7 mouse cellular contexts compared by ENCODE assay signal in the genomic region with DNA sequence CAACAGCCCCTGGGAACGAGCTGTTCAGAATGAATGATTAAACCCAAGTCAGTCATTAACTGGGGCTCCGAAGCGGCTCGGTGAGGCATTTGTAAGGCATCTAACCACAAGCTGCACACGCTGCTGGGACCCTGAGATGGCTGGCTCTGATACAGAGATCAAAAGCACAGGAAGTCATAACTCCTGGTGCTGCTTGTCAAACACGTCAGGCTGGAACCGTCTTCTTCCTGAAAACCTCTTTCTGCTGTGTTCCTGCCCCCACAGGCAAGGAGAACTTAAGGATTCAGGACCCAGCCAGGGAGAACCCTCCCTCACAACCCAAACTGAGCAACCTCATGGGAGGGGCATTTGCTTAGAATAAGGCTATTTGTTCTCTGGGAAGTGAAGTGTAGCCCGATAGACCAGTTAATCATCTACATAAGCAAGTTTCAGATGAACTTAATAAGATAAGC. TPM values are rescaled to one million over a fixed set of nuclear protein-coding genes. Genes with fewer than 3 reads are reported as not detected.
DNase-seq lines count a peak whose midpoint lies in the region; ATAC-seq lines count a peak whose summit lies in the region.

No protein-coding gene starts in this region.

- DNase-seq in embryonic facial prominence, embryonic 10.5 days (ENCODE audit: low spot score), result peak; percentile 32
- peak; percentile 58 for DNase-seq in limb, embryonic 10.5 days (ENCODE audit: low spot score)
- DNase-seq in cerebellum, postnatal 36 days, result no peak
- no peak for DNase-seq in layer of hippocampus, adult 18-20 months (ENCODE audit: low spot score in 2 of 2)

- H3K4me2 ChIP-seq in stomach, embryonic 15.5 days, result 0 out of 2 replicates have a peak overlapping the region, but pooled peaks have one; percentile 13
- H3K4me2 ChIP-seq in midbrain, embryonic 13.5 days (replicated peaks), result no peak overlapping the region

- H3K9me3 ChIP-seq in embryonic facial prominence, embryonic 10.5 days, result no peaks in the 10 kb centered on the region
- H3K9me3 ChIP-seq in limb, embryonic 10.5 days (replicated peaks), result no peaks in the 10 kb centered on the region
- no peaks in the 10 kb centered on the region for H3K9me3 ChIP-seq in stomach, embryonic 15.5 days
- no peaks in the 10 kb centered on the region for H3K9me3 ChIP-seq in midbrain, embryonic 13.5 days

- H3K27ac ChIP-seq in embryonic facial prominence, embryonic 10.5 days (replicated peaks), result no peak overlapping the region; the same call in 1 of the 2 replicates
- H3K27ac ChIP-seq in limb, embryonic 10.5 days, result peak overlapping the region; percentile 67
- H3K27ac ChIP-seq in stomach, embryonic 15.5 days, result peak overlapping the region; percentile 72
- no peak overlapping the region for H3K27ac ChIP-seq in midbrain, embryonic 13.5 days

- no peaks in the 10 kb centered on the region for H3K27me3 ChIP-seq in embryonic facial prominence, embryonic 10.5 days (replicated peaks; ENCODE audit: low read depth, poor library complexity, severe bottlenecking)
- no peaks in the 10 kb centered on the region for H3K27me3 ChIP-seq in limb, embryonic 10.5 days (ENCODE audit: low read depth, poor library complexity, severe bottlenecking)
- H3K27me3 ChIP-seq in stomach, embryonic 15.5 days (replicated peaks), result no peaks in the 10 kb centered on the region
- H3K27me3 ChIP-seq in midbrain, embryonic 13.5 days, result 0 out of 2 replicates have a peak, but pooled peaks cover 2% of the 10 kb centered on the region

- H3K36me3 ChIP-seq in embryonic facial prominence, embryonic 10.5 days (replicated peaks), result no peaks in the 10 kb centered on the region
- no peaks in the 10 kb centered on the region for H3K36me3 ChIP-seq in limb, embryonic 10.5 days
- no peaks in the 10 kb centered on the region for H3K36me3 ChIP-seq in stomach, embryonic 15.5 days
- no peaks in the 10 kb centered on the region for H3K36me3 ChIP-seq in midbrain, embryonic 13.5 days

- peaks cover 31% of the 10 kb centered on the region for H3K4me1 ChIP-seq in embryonic facial prominence, embryonic 10.5 days
- peaks cover 63% of the 10 kb centered on the region for H3K4me1 ChIP-seq in limb, embryonic 10.5 days
- H3K4me1 ChIP-seq in stomach, embryonic 15.5 days, result peaks cover 22% of the 10 kb centered on the region
- peaks cover 18% of the 10 kb centered on the region for H3K4me1 ChIP-seq in midbrain, embryonic 13.5 days (replicated peaks)

- ATAC-seq in activated CD4-positive, CD25-positive, alpha-beta regulatory T cell, adult 4 months, result peak; percentile 75
- ATAC-seq in stomach, embryonic 15.5 days (ENCODE audit: insufficient read depth, low FRiP score, low read depth), result peak; percentile 57; the same call in 1 of the 2 replicates
- ATAC-seq in midbrain, embryonic 13.5 days, result no peak

- 34% methylated on average over 8 of the region's 8 CpGs for WGBS in embryonic facial prominence, embryonic 10.5 days
- WGBS in limb, embryonic 10.5 days, result 2% methylated on average over 8 of the region's 8 CpGs
- 9% methylated on average over 8 of the region's 8 CpGs for WGBS in stomach, embryonic 15.5 days
- 56% methylated on average over 8 of the region's 8 CpGs for WGBS in midbrain, embryonic 13.5 days

- no peak overlapping the region for H3K9ac ChIP-seq in stomach, embryonic 15.5 days
- H3K9ac ChIP-seq in midbrain, embryonic 13.5 days (replicated peaks), result no peak overlapping the region

- no peak overlapping the region for H3K4me3 ChIP-seq in embryonic facial prominence, embryonic 10.5 days
- H3K4me3 ChIP-seq in limb, embryonic 10.5 days, result no peak overlapping the region
- H3K4me3 ChIP-seq in stomach, embryonic 15.5 days (replicated peaks), result no peak overlapping the region
- no peak overlapping the region for H3K4me3 ChIP-seq in midbrain, embryonic 13.5 days (replicated peaks)

RNA-seq across cellular contexts. Expression of a gene that starts 34.3 kb away (rescaled TPM):
- polyA plus RNA-seq in activated CD4-positive, CD25-positive, alpha-beta regulatory T cell, adult 4 months (2017; shearing (Covaris generic)), result not detected
- polyA plus RNA-seq in embryonic facial prominence, embryonic 10.5 days (2016; fragmentation: Nextera tagmentation; extraction: Ambion mirVana), result 0.12 TPM in 1 of 2 replicates, not detected in the other
- not detected in 2 replicates for polyA plus RNA-seq in limb, embryonic 10.5 days (2016; fragmentation: Nextera tagmentation; extraction: Ambion mirVana)
- not detected in 2 replicates for polyA plus RNA-seq in stomach, embryonic 15.5 days (2015; fragmentation: Nextera tagmentation; extraction: Ambion mirVana)
- not detected in 2 replicates for polyA plus RNA-seq in midbrain, embryonic 13.5 days (2015; fragmentation: Nextera tagmentation; extraction: Ambion mirVana)
- total RNA-seq in layer of hippocampus, adult 18-20 months (2021), result not detected

Comparison
In these comparisons a context has a peak if more than half of its experiments do, and no peak if none do; other contexts are left out.
1. DNase-seq: peak in embryonic facial prominence, embryonic 10.5 days (single experiment) and limb, embryonic 10.5 days (single experiment); none in cerebellum, postnatal 36 days (0 of 2) and layer of hippocampus, adult 18-20 months (0 of 2).
2. H3K27ac ChIP-seq: peak in limb, embryonic 10.5 days (single experiment) and stomach, embryonic 15.5 days (single experiment); none in embryonic facial prominence, embryonic 10.5 days (single experiment) and midbrain, embryonic 13.5 days (single experiment).